Mouse (Mus musculus) gastrocnemius, postnatal 25 days (tissue): ENCODE results near the gene Dvl3. TPM values are rescaled to one million over a fixed set of nuclear protein-coding genes. Genes with fewer than 3 reads are reported as not detected.
"Not testable (repeated sequence)": the region's sequence is repeated elsewhere in the genome, so short reads cannot be mapped to it uniquely, and the experiment has no call there.

Source experiments
- DNase-seq: peaks from one replicate; pipeline ENCODE4 v3.0.0; 2022
- long read RNA-seq, 2 experiments: library from polyadenylated mRNA; stranded (forward); transcript quantifications; one replicate each; pipeline ENCODE4 v2.0.0; 2021
- total RNA-seq, 2 experiments: library from RNA; stranded (reverse); gene quantifications; 1 replicate in 1 of 2; 2 replicates in 1 of 2; pipeline ENCODE4 v1.2.3; 2021

Gene Dvl3
- total RNA-seq, result 10 to 100 TPM; 26.4 to 29.1 TPM
- long read RNA-seq, experiment 1, partial matches to known transcripts, result 0 of 6 reads
- long read RNA-seq, experiment 1, other reads (novel, unspliced or antisense), result 4 of 6 reads
- long read RNA-seq, experiment 2, partial matches to known transcripts, result 0 of 10 reads
- long read RNA-seq, experiment 2, other reads (novel, unspliced or antisense), result 5 of 10 reads

DNA sequence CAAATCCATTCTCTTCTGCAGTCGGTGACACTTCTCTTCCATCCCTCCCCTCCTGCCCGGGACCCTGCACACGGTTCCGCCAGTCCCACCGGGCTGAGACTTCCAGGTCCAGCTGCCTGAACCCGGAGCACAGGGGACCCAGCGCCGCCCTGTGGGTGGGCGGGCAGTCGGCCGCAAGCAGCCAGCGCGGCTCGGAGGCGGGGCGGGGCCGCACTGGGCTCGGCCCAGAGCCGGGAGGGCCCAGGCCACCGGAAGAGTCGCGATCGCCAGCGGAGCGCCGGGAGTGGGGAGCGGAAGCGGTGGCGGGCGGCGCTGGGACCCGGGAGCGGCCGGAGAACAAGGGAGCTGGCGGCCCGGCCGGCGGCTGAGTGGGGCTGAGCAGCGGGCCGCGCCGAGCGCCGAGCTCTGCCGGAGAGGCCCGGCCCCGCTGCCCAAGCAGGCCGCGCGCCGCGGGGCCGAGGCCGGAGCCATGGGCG, at the start of gene Dvl3:
Gene Dvl3, plus strand, starts transcription at position 257 of the 476 bp plus-strand sequence.
- DNase-seq, result peak; percentile 94

DNA sequence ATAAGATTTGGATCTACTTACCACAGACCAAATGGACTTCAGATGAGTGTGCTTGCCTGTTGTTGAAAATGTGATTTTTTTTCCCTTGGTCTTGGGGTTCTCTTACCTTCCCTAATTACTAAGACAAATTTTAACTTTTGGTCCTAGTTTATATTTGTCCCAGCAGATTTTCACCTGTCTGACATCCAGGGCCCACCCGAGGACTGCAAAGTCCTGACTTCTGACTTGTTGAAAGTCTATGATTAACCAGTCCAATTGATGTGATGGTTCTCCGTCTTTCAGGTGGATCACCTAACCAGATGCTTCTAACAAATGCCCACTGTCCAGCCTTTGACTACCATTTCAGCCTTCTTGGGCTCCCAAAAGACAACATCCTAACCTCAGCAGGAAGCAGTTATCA, 45.8 kb upstream of the Dvl3 start:
- DNase-seq, result no peak

DNA sequence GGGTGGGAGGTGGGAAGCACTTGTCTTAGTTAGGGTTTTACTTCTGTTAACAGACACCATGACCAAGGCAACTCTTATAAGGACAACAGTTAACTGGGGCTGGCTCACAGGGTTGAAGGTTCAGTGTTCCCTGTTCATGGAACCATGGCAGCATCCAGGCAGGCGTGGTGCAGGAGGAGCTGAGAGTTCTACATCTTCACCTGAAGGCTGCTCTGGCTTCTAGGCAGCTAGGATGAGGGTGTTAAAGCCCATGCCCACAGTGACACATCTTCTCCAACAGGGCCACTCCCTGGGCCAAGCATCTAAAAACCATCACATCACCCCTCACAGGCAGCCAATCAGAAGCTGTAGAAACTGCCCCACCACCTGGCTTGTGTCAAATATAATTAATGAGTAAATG, 45.1 kb upstream of the Dvl3 start:
- DNase-seq, result no peak

DNA sequence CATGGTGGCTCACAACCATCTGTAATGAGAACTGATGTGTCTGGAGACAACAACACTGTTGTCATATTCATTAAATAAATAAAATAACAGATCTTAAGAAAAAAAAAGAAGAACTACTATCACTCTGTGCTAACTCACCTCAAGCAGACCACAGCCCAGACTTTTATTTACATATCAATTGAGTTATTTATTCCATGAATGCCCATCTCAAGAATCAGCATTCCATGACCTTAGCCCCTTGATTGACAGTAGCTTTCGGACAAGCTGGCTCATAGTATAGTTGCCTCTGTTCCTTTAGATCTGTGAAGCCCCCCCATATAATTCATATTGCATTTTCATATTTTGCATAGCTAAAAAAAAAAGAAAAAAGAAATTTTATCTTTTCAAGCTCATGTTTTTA, 43.0 kb upstream of the Dvl3 start:
- DNase-seq, result no peak

DNA sequence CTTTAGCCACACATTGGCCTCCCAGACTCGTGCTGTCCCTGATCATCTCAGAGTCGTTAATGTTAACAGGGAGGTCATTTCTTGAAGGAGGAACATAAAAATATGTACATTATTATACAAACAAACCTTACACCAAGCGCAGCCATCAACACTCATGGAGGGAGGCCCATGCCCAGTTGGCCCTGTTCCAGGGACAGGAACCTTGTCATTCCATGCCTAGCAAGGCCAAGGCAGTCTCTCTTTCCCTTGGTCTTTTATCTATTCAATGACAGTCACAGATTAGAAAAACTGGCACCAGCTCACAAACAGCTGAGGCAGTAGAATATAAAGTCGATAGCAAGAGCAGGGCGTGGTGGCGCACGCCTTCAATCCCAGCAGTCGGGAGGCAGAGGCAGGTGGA, 42.6 kb upstream of the Dvl3 start:
- no peak for DNase-seq

DNA sequence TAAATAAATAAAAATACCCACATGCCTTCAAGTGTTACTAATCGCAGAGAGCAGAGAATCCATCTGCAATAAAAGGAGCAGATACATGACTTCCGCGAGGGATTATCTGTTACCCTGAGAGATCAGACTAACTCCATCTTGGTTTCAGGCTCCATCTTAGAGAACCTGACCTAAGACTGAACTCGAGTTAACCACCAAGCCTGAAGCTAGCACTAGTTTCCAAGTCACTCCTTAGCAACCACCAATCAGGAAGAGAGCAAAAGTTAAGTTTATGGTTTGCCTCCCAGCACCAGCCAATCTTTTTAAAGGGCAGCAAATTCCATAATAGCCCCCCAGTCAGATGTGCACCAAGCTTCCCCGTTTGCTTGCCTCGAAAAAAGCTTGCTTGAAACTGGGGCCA, 42.0 kb upstream of the Dvl3 start:
- DNase-seq, result no peak

DNA sequence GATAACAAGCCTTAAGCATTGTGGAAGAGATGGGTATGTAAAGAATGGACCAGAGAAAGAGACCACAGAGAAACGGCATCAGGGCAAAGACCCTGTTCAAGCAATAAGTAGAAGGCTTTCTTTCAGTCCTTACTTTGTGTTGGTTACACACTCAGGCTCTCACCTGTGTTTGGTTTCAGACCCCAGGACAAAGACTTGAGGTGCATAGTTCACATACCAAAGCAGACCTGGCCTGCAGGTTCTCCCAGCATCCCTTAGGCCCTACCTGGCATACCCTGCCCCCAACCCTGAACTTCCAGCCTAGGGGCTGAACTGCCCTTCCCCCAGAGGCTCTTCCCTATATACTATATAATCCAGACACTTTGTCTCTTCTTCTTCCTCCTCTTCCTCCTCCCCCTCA, 41.4 kb upstream of the Dvl3 start:
- DNase-seq, result no peak

DNA sequence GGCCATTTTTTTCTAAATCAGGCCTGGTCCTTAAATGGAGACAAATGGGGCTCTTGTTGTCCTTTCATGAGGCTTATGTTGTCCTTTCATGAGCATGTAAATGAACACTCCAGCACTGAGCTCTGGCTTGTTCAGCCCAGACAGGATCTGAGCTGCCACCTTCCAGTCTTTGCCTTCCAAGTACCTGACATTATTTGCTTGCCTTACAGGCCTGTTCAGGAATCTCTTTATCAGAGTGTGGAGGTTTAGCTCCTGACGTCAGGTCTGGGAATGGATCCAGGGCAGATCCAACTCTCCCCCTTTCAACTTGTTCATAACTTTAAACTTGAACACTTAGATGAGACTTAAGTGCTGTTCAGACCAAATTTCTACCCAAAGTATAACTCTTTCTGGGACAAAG, 39.9 kb upstream of the Dvl3 start:
- no peak for DNase-seq

DNA sequence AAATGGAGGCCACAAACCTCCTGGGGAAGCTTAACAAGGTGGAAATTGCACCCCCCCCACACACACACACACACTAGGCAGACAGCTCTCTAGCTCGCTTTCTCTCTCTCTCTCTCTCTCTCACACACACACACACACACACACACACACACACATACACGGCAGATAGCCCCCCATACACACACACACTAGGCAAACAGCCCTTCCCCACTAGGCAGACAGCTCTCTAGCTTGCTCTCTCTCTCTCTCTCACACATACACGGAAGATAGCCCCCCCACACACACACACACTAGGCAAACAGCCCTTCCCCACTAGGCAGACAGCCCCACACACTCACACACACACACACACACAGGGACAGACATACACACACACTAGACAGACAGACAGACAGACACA, 39.5 kb upstream of the Dvl3 start:
- no peak for DNase-seq

DNA sequence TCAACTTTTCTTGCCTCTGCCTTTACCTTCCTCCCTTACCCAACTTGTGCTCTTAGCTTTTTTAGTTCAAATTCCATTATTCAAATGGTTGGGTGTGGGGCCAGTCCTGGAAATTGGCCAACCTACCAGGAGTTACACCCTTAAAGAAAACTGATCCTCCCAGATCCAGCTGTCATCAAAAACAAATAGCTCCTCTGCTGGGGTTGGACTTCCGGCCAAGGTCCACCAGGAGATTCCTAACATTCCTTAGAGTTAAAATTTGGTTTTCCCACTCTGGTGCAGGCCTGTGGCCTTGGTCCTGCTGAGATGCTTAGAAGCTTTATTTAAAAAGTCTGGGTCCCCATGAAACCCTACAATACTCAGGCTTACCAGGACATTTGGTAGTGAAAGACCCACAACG, 38.3 kb upstream of the Dvl3 start:
- DNase-seq, result no peak

DNA sequence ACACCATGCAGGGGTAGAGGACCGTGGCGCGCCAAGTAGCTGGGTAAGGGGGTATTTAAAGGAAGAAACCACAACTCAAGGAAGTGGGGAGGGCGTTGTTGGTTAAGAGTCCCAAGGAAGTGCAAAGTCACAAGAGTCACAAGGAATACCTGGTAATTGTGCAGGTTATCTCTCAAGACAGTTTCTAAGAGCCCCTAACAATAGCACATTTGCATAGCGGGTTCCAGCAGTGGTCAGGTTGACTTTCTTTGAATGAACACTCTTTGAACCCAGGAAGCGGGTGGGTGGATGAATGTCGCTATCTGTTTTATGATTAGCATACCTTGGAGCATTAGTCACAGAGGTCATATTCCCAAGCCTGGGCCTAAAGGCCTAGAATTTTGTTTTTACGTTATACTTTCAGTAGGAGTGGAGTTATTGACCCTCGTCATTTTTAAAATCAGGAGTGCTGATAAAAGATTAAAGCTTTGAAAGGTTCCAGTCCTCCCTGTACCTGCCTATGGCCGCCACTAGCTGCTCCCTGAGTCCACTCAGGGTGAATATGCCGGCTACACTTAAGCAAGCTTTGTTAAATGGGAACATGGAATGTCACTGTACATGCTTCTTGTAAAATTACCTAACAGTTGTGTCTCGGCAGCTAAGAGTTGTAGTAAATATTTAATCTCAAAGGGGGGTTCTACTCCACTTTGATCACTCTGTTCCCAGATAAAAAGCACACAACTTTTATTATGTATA, 37.6 kb upstream of the Dvl3 start:
- not testable (repeated sequence) for DNase-seq

DNA sequence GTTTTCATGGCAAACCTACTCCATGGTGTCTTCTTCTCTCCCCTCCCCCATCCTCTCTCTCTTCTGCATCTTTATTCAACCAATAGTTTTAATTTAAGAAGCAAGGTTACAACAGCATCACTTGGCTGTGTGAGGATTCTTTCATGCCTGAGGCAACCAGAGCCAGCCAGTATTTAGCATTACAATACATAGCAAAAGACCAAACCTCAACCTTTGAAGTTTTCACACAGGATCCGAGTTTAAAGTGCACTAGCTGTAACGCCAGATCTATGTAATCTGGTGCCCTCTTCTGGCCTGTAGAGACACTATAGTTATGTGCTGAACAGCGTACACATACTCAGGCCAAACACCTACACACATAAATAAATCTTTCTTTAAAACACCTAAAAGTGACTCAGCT, 36.7 kb upstream of the Dvl3 start:
- DNase-seq, result no peak

DNA sequence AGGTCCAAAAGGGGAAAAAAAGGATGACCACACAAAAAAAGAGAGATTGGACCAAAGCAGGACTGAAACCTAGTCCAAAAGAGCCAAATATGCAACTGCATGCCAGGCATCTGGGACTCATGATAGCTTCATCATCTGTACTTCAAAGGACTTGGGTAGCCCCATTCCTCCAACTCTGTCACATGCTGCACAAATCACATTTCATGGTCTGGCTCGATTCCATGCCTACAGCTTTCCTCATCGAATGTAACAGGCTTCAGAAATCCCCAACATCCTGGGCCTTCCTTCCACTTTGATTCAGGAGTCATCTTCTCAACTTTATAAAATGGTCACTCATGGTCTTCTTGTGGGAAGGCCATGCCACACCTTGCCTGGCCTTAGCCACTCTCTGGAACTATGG, 35.0 kb upstream of the Dvl3 start:
- no peak for DNase-seq

DNA sequence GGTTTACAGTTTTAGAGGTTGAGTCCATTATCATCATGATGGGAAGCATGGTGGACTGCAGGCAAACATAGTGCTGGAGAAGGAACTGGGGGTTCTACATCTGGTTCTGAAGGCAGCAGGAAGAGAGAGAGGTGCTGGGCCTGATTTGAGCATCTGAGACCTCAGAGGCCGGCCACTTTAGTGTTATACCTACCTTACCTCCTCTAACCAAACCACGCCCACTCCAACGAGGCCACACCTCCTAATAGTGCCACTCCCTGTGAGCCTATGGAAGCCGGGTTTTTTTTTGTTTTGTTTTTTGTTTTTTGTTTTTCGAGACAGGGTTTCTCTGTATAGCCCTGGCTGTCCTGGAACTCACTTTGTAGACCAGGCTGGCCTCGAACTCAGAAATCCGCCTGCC, 33.1 kb upstream of the Dvl3 start:
- DNase-seq, result not testable (repeated sequence)

DNA sequence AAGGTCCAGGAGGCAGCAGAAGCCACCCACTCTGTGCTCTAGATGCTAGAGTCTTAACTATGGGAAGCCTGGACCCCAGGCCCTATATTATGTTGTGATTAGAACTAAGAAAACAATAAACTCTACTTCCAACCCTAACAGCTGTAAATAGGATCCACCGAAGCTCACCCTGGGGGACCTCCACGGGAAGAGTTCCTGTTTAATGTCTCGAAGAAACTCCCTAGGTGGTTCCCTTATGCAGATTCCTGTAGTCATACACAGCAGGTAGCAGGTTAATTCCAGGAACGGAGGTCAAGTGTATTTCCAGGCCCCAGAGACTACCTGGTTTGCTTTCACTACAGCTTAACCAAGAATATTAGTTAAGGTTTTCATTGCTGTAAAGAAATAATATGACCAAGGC, 31.7 kb upstream of the Dvl3 start:
- no peak for DNase-seq

DNA sequence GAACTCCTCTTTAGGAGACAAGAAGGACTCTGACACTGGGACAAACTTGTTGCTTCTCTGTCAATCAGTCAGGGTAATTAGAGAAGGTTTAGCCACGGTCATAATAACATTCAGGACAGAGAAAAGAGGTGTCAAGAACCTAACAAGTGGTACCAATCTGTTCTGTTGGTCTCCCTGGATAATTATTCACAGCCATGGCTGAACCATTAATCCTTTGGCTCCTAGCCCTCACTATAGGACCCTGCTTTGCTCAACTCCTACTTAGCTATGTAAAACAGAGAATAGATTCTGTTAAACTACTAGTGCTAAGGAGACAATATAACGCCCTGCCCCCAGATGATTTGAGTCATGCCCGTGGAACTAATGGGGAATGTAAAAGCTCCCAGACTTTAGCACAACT, 30.7 kb upstream of the Dvl3 start:
- DNase-seq, result no peak

DNA sequence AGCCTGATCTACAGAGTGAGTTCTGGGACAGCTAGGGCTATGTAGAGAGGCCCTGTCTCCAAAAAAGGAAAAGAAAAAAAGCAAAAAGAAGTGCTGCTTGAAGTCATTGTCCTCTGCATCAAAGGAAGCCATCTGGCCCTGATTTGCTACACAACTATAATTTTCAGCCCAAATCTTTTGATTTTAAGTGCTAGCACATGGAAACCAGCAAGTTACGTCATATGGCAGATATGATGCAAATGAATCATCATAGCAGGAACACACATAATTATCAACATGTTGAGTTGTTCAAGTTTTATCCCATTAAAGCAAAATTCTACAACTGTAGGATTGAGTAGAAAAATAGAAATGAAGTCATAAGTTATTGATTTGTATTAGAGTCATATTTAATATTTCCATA, 28.6 kb upstream of the Dvl3 start:
- DNase-seq, result no peak

DNA sequence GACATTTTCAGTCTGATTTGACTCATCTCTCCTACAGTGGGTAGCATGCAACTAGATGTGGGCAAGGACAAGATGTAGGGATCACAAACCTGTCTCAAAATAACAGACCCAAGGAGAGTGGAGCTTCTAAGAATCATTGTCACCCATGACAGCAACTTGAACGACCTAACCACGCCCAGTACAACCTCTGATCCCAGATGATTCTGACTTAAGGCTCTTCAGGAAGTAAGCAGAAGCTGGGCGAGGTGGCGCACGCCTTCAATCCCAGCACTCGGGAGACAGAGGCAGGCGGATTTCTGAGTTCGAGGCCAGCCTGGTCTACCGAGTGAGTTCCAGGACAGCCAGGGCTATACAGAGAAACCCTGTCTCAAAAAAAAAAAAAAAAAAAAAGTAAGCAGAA, 28.0 kb upstream of the Dvl3 start:
- DNase-seq, result not testable (repeated sequence)

DNA sequence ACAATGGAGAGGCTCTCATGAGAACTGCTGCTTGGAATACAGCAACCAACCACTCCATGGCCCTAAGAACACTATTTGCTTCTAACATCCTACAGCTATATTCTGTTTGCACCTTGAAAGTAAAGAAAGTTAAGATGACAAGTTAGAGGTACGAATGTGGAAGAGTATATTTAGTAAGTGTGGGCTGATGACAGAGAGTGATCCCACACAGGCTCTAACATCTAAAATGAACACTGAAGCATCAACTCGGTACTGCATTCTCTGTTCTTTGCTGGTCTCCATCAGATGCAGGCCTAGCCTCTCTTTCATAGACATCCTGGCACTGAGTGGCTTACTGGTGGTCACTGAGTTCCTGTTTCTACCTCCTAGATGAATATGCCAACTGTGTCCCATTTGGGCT, 27.5 kb upstream of the Dvl3 start:
- DNase-seq, result no peak

DNA sequence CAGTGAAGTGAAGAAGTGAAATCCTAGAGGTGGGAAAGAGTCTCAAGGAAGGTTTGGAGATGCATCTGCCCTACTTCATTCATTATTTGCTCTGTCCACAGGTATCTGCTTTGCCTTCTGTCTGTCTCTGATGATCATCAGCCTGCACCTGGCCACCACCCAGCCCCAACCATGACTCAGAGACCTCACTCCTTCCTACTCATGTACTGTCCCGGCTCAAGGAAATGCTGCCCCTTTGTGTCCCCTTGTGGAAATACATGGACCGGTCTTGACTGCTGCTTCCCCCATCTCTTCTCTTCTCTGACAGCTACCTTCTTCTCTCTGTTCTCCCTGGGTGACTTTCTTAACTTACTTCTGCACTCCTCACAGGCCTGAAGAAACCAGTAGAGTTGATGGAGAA, 26.2 kb upstream of the Dvl3 start:
- DNase-seq, result no peak

DNA sequence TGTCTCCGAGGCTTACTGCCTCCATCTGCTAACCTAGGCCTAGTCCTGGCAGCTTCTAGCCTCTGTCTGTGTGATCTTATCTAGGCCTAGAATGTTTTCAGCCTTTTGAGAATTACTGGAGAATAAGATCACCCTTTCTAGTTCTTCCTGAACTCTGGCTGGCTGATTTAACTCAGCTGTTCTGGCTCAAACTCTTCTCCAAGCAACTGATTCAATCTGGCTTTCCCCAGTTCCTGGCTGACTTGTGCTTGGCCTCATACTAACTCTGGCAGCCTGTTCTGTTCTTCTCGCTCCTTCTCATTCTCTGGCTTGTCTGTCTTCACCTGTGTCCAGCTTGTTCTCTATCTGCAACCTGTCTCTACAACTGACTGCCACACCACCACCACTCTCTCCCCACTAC, 25.5 kb upstream of the Dvl3 start:
- DNase-seq, result no peak

DNA sequence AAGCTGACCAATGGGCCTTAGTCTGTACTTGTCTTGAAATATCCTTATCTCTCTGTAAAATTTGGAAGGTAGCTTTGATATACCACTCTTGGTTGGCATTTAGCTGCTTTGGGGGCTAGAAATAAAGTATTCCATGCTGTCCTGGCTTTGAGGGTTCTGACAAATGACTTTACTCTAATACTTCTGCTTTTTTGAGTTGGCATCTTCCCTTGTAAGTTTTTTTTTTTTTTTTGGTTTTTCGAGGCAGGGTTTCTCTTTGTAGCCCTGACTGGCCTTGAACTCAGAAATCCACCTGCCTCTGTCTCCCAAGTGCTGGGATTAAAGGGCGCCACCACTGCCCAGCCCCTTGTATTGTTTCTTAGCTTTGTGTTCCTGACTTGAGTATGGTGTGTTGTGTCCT, 23.3 kb upstream of the Dvl3 start:
- DNase-seq, result no peak

DNA sequence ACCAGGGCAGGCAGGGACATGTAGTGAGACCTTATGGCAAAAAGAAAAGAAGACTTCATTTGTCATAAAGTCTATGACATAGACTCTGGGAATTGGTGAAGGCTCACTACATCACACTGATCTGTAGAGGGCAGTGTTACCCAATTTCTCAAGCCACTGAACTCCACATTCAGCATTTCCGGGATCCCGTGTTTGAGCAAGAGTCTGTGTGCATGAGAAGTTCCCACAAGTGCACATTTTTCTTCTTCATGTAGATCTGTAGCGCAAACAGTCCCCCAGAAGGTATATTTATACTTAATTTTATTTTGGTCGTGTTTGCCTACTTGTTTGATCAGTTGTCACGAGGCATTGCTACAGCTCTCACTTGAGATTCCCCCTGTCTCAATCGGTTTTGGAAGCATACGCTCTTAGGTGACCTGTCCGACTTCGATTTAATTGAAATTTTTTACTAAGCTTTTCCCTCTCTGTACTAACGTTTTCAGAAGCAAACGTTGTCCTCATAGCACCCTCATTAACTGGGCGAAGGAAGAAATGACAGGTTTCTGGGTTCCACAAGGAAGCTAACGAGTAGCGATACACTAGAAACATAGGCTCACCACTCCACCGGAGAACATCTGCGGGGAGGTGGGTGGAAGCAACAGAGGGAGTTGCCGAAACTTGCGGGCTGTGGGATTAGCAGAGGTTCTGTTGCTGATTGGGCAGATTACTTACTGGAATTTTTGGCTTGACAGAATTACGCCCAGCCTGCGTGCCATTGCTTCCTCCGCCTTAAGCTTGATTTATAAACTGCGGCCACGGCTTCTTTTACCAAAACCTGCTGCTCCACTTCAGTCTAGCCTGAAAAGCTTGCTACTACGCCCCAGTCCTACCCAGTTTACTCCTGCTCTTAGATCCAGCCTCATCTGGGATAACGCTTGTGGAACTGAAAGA, 19.8 kb upstream of the Dvl3 start:
- DNase-seq, result peak; percentile 26
